Comparison of ENCODE assay signal across 12 mouse cellular contexts in the genomic region with DNA sequence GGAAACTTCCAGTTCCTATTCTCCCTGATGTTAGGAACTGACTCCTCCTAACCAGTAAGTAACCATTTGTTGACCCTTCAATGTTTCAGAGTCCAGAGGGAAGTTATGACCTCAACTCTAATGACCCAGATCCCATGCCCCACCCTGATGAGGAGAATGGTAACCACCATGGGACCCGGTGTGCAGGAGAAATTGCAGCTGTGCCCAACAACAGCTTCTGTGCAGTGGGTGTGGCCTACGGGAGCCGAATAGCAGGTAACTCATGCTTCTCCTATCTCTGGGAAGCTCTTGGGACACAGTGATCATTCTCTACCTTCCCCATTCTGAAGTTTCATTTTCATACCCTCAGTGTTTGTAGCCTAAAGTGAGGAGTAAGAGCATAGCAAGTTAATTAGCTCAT. TPM values are rescaled to one million over a fixed set of nuclear protein-coding genes. Genes with fewer than 3 reads are reported as not detected.
DNase-seq lines count a peak whose midpoint lies in the region; ATAC-seq and TF ChIP-seq lines count a peak whose summit lies in the region.
"Had no signal": no experiment of that assay in that cellular context is flagged by ENCODE, and none has a peak within 500 bp of the region (broad histone marks: within the 10 kb centered on the region; RNA-seq: fewer than 3 reads in every experiment).

No protein-coding gene starts in this region.

- H3K27ac ChIP-seq in kidney, adult 2 months (ENCODE audit: insufficient read depth, low read depth, low read length): peak overlapping the region; percentile 56; the same call in 1 of the 2 replicates
- no peak overlapping the region for H3K27ac ChIP-seq in kidney, embryonic 15.5 days
- no peak overlapping the region for H3K27ac ChIP-seq in limb, embryonic 10.5 days

- DNase-seq in heart, adult 11 months: peak; percentile 90
- DNase-seq in heart, postnatal 36 days: no peak
- DNase-seq in kidney, adult 2 months: no peak
- DNase-seq in limb, embryonic 10.5 days (ENCODE audit: low spot score): no peak
- DNase-seq: adrenal gland, adult 8-10 months; cerebellum, adult 11 months; cerebellum, adult 11-12 months had no signal

- no peaks in the 10 kb centered on the region for H3K9me3 ChIP-seq in kidney, embryonic 15.5 days (replicated peaks)
- no peaks in the 10 kb centered on the region for H3K9me3 ChIP-seq in limb, embryonic 10.5 days (replicated peaks)
- H3K9me3 ChIP-seq: G1E had no signal

- H3K4me3 ChIP-seq in kidney, adult 2 months (ENCODE audit: insufficient read depth, low read depth, low read length): no peak overlapping the region
- no peak overlapping the region for H3K4me3 ChIP-seq in kidney, embryonic 15.5 days (replicated peaks)
- no peak overlapping the region for H3K4me3 ChIP-seq in limb, embryonic 10.5 days

- H3K9ac ChIP-seq in kidney, embryonic 15.5 days: no peak overlapping the region

- TF ChIP-seq POLR2A in kidney, adult 2 months (IDR thresholded peaks at IDR 0.05; ENCODE audit: low read depth, low read length): no peak

- peaks cover 12% of the 10 kb centered on the region; the same call in 1 of the 2 replicates for H3K4me1 ChIP-seq in kidney, adult 2 months (ENCODE audit: control insufficient read depth, insufficient read depth, low read length)
- H3K4me1 ChIP-seq in kidney, embryonic 15.5 days: peaks cover 10% of the 10 kb centered on the region
- H3K4me1 ChIP-seq in limb, embryonic 10.5 days: peaks cover 9% of the 10 kb centered on the region

- WGBS in kidney, adult 2 months: 75% methylated on average over 3 of the region's 3 CpGs
- 92% methylated on average over 3 of the region's 3 CpGs for WGBS in kidney, embryonic 15.5 days
- 93% methylated on average over 3 of the region's 3 CpGs for WGBS in limb, embryonic 10.5 days

- intact Hi-C loops in heart, postnatal 36 days (cut with DNase I): loop anchor here (1.0 kb wide), 1 partner anchor 26 kb away; no protein-coding TSS in a partner anchor

- ATAC-seq in kidney, embryonic 15.5 days (replicated peaks; ENCODE audit: low FRiP score): no peak
- peak; percentile 16 for ATAC-seq in granulocyte monocyte progenitor cell, adult 5-6 weeks (replicated peaks; ENCODE audit: poor library complexity, severe bottlenecking)
- ATAC-seq: Patski had no signal

- H3K27me3 ChIP-seq in kidney, adult 2 months (replicated peaks; ENCODE audit: control insufficient read depth, insufficient read depth, low read length): no peaks in the 10 kb centered on the region
- H3K27me3 ChIP-seq in kidney, embryonic 15.5 days: no peaks in the 10 kb centered on the region
- H3K27me3 ChIP-seq in limb, embryonic 10.5 days (ENCODE audit: low read depth, poor library complexity, severe bottlenecking): no peaks in the 10 kb centered on the region
- H3K27me3 ChIP-seq: CH12.LX, Patski had no signal

- H3K4me2 ChIP-seq in kidney, embryonic 15.5 days: no peak overlapping the region

- H3K36me3 ChIP-seq in kidney, adult 2 months (ENCODE audit: control insufficient read depth, insufficient read depth, low read length): peaks cover 11% of the 10 kb centered on the region
- H3K36me3 ChIP-seq in kidney, embryonic 15.5 days: peaks cover 73% of the 10 kb centered on the region
- H3K36me3 ChIP-seq in limb, embryonic 10.5 days: peaks cover 71% of the 10 kb centered on the region

- no peak for TF ChIP-seq CTCF in kidney, adult 2 months (conservative IDR thresholded peaks at IDR 0.05; ENCODE audit: insufficient read depth, insufficient read length, low read depth, low read length)

RNA-seq across cellular contexts. Expression of a gene that starts 4.3 kb away (rescaled TPM):
- 10 to 100 TPM; 35.1 to 36.0 TPM for total RNA-seq in heart, postnatal 36 days (2021)
- polyA plus RNA-seq in kidney, adult 2 months (2012; rRNA removed): 17.0 and 20.7 TPM in 2 replicates
- 57.4 and 62.3 TPM in 2 replicates for polyA plus RNA-seq in kidney, embryonic 15.5 days (2015; fragmentation: Nextera tagmentation; extraction: Ambion mirVana)
- total RNA-seq in granulocyte monocyte progenitor cell, adult 5-6 weeks (2014; fragmentation: Nextera tagmentation): 26.8 and 31.6 TPM in 2 replicates
- 16.6 and 22.4 TPM in 2 replicates for total RNA-seq in granulocyte monocyte progenitor cell, adult 5-6 weeks (2017)
- polyA plus RNA-seq in limb, embryonic 10.5 days (2016; fragmentation: Nextera tagmentation; extraction: Ambion mirVana): 52.0 and 61.2 TPM in 2 replicates

RNA-seq across cellular contexts. Expression of a gene that starts 4.7 kb away (rescaled TPM):
- total RNA-seq in heart, postnatal 36 days (2021): 10 to 100 TPM; 13.5 to 15.6 TPM
- polyA plus RNA-seq in kidney, adult 2 months (2012; rRNA removed): 32.0 and 53.8 TPM in 2 replicates
- 19.4 and 22.0 TPM in 2 replicates for polyA plus RNA-seq in kidney, embryonic 15.5 days (2015; fragmentation: Nextera tagmentation; extraction: Ambion mirVana)
- 12.6 and 30.7 TPM in 2 replicates for total RNA-seq in granulocyte monocyte progenitor cell, adult 5-6 weeks (2014; fragmentation: Nextera tagmentation)
- 11.3 and 13.9 TPM in 2 replicates for total RNA-seq in granulocyte monocyte progenitor cell, adult 5-6 weeks (2017)
- polyA plus RNA-seq in limb, embryonic 10.5 days (2016; fragmentation: Nextera tagmentation; extraction: Ambion mirVana): 17.3 and 23.5 TPM in 2 replicates

RNA-seq across cellular contexts. Expression of a gene that starts 24.9 kb away (rescaled TPM):
- total RNA-seq in heart, postnatal 36 days (2021): 10 to 100 TPM; 71.4 TPM
- 50.3 and 93.5 TPM in 2 replicates for polyA plus RNA-seq in kidney, adult 2 months (2012; rRNA removed)
- polyA plus RNA-seq in kidney, embryonic 15.5 days (2015; fragmentation: Nextera tagmentation; extraction: Ambion mirVana): 56.4 and 108 TPM in 2 replicates
- not detected in 2 replicates for total RNA-seq in granulocyte monocyte progenitor cell, adult 5-6 weeks (2014; fragmentation: Nextera tagmentation)
- not detected in 2 replicates for total RNA-seq in granulocyte monocyte progenitor cell, adult 5-6 weeks (2017)
- 4.7 and 6.0 TPM in 2 replicates for polyA plus RNA-seq in limb, embryonic 10.5 days (2016; fragmentation: Nextera tagmentation; extraction: Ambion mirVana)

RNA-seq across cellular contexts. Expression of a gene that starts 44.1 kb away (rescaled TPM):
- total RNA-seq in heart, postnatal 36 days (2021): 10 to 100 TPM; 79.7 to 89.1 TPM
- polyA plus RNA-seq in kidney, adult 2 months (2012; rRNA removed): 345 and 570 TPM in 2 replicates
- polyA plus RNA-seq in kidney, embryonic 15.5 days (2015; fragmentation: Nextera tagmentation; extraction: Ambion mirVana): 37.3 and 39.3 TPM in 2 replicates
- 31.0 and 57.9 TPM in 2 replicates for total RNA-seq in granulocyte monocyte progenitor cell, adult 5-6 weeks (2014; fragmentation: Nextera tagmentation)
- 18.7 and 29.3 TPM in 2 replicates for total RNA-seq in granulocyte monocyte progenitor cell, adult 5-6 weeks (2017)
- polyA plus RNA-seq in limb, embryonic 10.5 days (2016; fragmentation: Nextera tagmentation; extraction: Ambion mirVana): 26.0 and 28.6 TPM in 2 replicates
